In genomic region chr17:45566360-45567161, GRCm38 (mm10) we compare ENCODE assay signal across 8 mouse cellular contexts. TPM values are rescaled to one million over a fixed set of nuclear protein-coding genes. Genes with fewer than 3 reads are reported as not detected.
A peak's percentile ranks its signal among the peaks of the same experiment; 100 is the strongest.
DNase-seq lines count a peak whose midpoint lies in the region; ATAC-seq and TF ChIP-seq lines count a peak whose summit lies in the region.
"Had no signal": no experiment of that assay in that cellular context is flagged by ENCODE, and none has a peak within 500 bp of the region (broad histone marks: within the 10 kb centered on the region; RNA-seq: fewer than 3 reads in every experiment).

No protein-coding gene starts in this region.

- peaks cover 48% of the 10 kb centered on the region for H3K79me2 ChIP-seq in CH12.LX (replicated peaks; ENCODE audit: control insufficient read depth, extremely low read depth, insufficient read depth, poor library complexity, severe bottlenecking)

- no peak for ATAC-seq in hindbrain, embryonic 11.5 days (ENCODE audit: low FRiP score)
- peak; percentile 16; the same call in 1 of the 2 replicates for ATAC-seq in liver, embryonic 14.5 days (ENCODE audit: insufficient read depth)

- H3K9ac ChIP-seq in hindbrain, embryonic 11.5 days (ENCODE audit: low read depth, low read length), result no peak overlapping the region
- no peak overlapping the region; the same call in 1 of the 2 replicates for H3K9ac ChIP-seq in CH12.LX (ENCODE audit: insufficient read depth, low read depth)
- H3K9ac ChIP-seq in liver, embryonic 14.5 days (replicated peaks), result no peak overlapping the region

- dilution Hi-C loops in CH12.LX (cut with MboI; ENCODE audit: extremely low pct_ligation_motif_present, extremely low pct_unique_long_range_greater_than_20kb, low sequenced_read_pairs), result no loop called here

- TF ChIP-seq EP300 in CH12.LX (IDR thresholded peaks at IDR 0.05; ENCODE audit: low read length), result no peak
- TF ChIP-seq EP300 in liver, embryonic 14.5 days (IDR thresholded peaks at IDR 0.05; ENCODE audit: low read depth), result no peak

- DNase-seq in hindbrain, embryonic 10.5 days (ENCODE audit: low spot score), result no peak
- no peak for DNase-seq in hindbrain, embryonic 11.5 days (ENCODE audit: low spot score)
- no peak for DNase-seq in CH12.LX (ENCODE audit: extremely low read depth)
- peak; percentile 55 for DNase-seq in brain, adult 2 months (ENCODE audit: low read depth, low spot score)
- DNase-seq in liver, embryonic 14.5 days (ENCODE audit: low read depth in 3 of 3, low spot score in 3 of 3), result no peak
- no peak for DNase-seq in gastrocnemius, adult 8-10 months (ENCODE audit: low spot score in 2 of 2)
- DNase-seq in left cerebral cortex, postnatal 4 days, result no peak
- DNase-seq: heart, postnatal 4 days had no signal

- H3K4me3 ChIP-seq in hindbrain, embryonic 10.5 days, result peak overlapping the region; percentile 13; the same call in 1 of the 2 replicates
- no peak overlapping the region for H3K4me3 ChIP-seq in hindbrain, embryonic 11.5 days (ENCODE audit: low read depth, low read length)
- H3K4me3 ChIP-seq in CH12.LX (replicated peaks in 1 of 3; ENCODE audit: low read depth in 2 of 3, low read length in 2 of 3, poor library complexity in 1 of 3), result peak overlapping the region in 2 of 3 experiments; percentile 7 to 24
- H3K4me3 ChIP-seq in liver, embryonic 14.5 days (ENCODE audit: insufficient read depth in 1 of 2, low read depth in 2 of 2, low read length in 2 of 2), result no peak overlapping the region

- no peak overlapping the region for H3K4me2 ChIP-seq in hindbrain, embryonic 11.5 days (replicated peaks; ENCODE audit: low read depth, low read length)
- 0 out of 2 replicates have a peak overlapping the region, but pooled peaks have one; percentile 14 for H3K4me2 ChIP-seq in CH12.LX (ENCODE audit: insufficient read depth, low read depth, poor library complexity, severe bottlenecking)
- H3K4me2 ChIP-seq in liver, embryonic 14.5 days (ENCODE audit: low read depth), result no peak overlapping the region

- TF ChIP-seq CTCF in CH12.LX (conservative IDR thresholded peaks at IDR 0.05 in 1 of 2, IDR thresholded peaks at IDR 0.05 in 1 of 2; ENCODE audit: low read depth in 2 of 2, low read length in 2 of 2), result no peak
- no peak for TF ChIP-seq CTCF in liver, embryonic 14.5 days (IDR thresholded peaks at IDR 0.05; ENCODE audit: low read depth)

- peak; percentile 13; the same call in 1 of the 2 replicates for TF ChIP-seq POLR2A in CH12.LX (IDR thresholded peaks at IDR 0.05; ENCODE audit: low read depth, low read length)

- H3K36me3 ChIP-seq in hindbrain, embryonic 10.5 days, result peaks cover 66% of the 10 kb centered on the region
- H3K36me3 ChIP-seq in hindbrain, embryonic 11.5 days (ENCODE audit: control insufficient read depth, insufficient read depth, low read length), result peaks cover 20% of the 10 kb centered on the region
- H3K36me3 ChIP-seq in CH12.LX (replicated peaks in 1 of 2; ENCODE audit: control insufficient read depth in 1 of 2, insufficient read depth in 1 of 2, low read length in 1 of 2), result peaks cover 68 to 77% of the 10 kb centered on the region in 2 experiments
- H3K36me3 ChIP-seq in liver, embryonic 14.5 days (replicated peaks; ENCODE audit: control insufficient read depth, insufficient read depth, low read depth), result peaks cover 45% of the 10 kb centered on the region

- peak overlapping the region; percentile 53; the same call in 1 of the 2 replicates for H3K27ac ChIP-seq in hindbrain, embryonic 10.5 days
- H3K27ac ChIP-seq in hindbrain, embryonic 11.5 days (ENCODE audit: low read depth, low read length), result no peak overlapping the region
- H3K27ac ChIP-seq in CH12.LX (ENCODE audit: insufficient read depth, low read depth), result peak overlapping the region; percentile 61
- no peak overlapping the region for H3K27ac ChIP-seq in liver, embryonic 14.5 days

- no peak for TF ChIP-seq RAD21 in CH12.LX (IDR thresholded peaks at IDR 0.05; ENCODE audit: low read depth, low read length)

- peaks cover 60% of the 10 kb centered on the region for H3K4me1 ChIP-seq in hindbrain, embryonic 10.5 days (replicated peaks)
- peaks cover 6% of the 10 kb centered on the region; the same call in 1 of the 2 replicates for H3K4me1 ChIP-seq in hindbrain, embryonic 11.5 days (replicated peaks; ENCODE audit: control insufficient read depth, insufficient read depth, low read length)
- peaks cover 43 to 79% of the 10 kb centered on the region in 2 experiments for H3K4me1 ChIP-seq in CH12.LX (ENCODE audit: control insufficient read depth in 1 of 2, insufficient read depth in 2 of 2)
- peaks cover 3 to 4% of the 10 kb centered on the region in 2 experiments; a peak in 3 of 4 replicates for H3K4me1 ChIP-seq in liver, embryonic 14.5 days (replicated peaks; ENCODE audit: control insufficient read depth in 2 of 2, insufficient read depth in 2 of 2, low read length in 1 of 2)

- intact Hi-C loops in left cerebral cortex, postnatal 4 days (cut with DNase I), result no loop called here

- 75% methylated on average over 18 of the region's 18 CpGs for WGBS in hindbrain, embryonic 10.5 days
- WGBS in hindbrain, embryonic 11.5 days, result 75% methylated on average over 18 of the region's 18 CpGs
- WGBS in liver, embryonic 14.5 days (ENCODE audit: insufficient replicate concordance), result 59% methylated on average over 18 of the region's 18 CpGs

- H3K27me3 ChIP-seq in hindbrain, embryonic 10.5 days (ENCODE audit: insufficient read depth, poor library complexity, severe bottlenecking), result no peaks in the 10 kb centered on the region
- no peaks in the 10 kb centered on the region for H3K27me3 ChIP-seq in hindbrain, embryonic 11.5 days (ENCODE audit: control insufficient read depth, insufficient read depth, low read length)
- no peaks in the 10 kb centered on the region for H3K27me3 ChIP-seq in CH12.LX (replicated peaks)
- no peaks in the 10 kb centered on the region for H3K27me3 ChIP-seq in liver, embryonic 14.5 days (ENCODE audit: control insufficient read depth, insufficient read depth, low read length)

- in situ Hi-C loops in CH12.LX (cut with MboI; ENCODE audit: low pct_ligation_motif_present, low pct_unique_long_range_greater_than_20kb, low sequenced_read_pairs), result no loop called here

- no peaks in the 10 kb centered on the region for H3K9me3 ChIP-seq in hindbrain, embryonic 10.5 days
- no peaks in the 10 kb centered on the region for H3K9me3 ChIP-seq in hindbrain, embryonic 11.5 days (ENCODE audit: control insufficient read depth, low read length)
- no peaks in the 10 kb centered on the region for H3K9me3 ChIP-seq in CH12.LX (replicated peaks; ENCODE audit: low read length)
- no peaks in the 10 kb centered on the region for H3K9me3 ChIP-seq in liver, embryonic 14.5 days (ENCODE audit: control insufficient read depth, low read length)

RNA-seq across cellular contexts. Expression of gene Slc35b2, which starts 2.9 kb away (rescaled TPM):
- 121 TPM in 2 replicates for polyA plus RNA-seq in hindbrain, embryonic 10.5 days (2016; fragmentation: Nextera tagmentation; extraction: Ambion mirVana)
- 89.9 and 91.5 TPM in 2 replicates for polyA plus RNA-seq in hindbrain, embryonic 11.5 days (2014; fragmentation: Nextera tagmentation; extraction: Ambion mirVana)
- total RNA-seq in CH12.LX (2012; rRNA removed) (59.5 and 73.9 TPM in 2 replicates), CH12.LX (2014; rRNA removed) (89.3 and 101 TPM in 2 replicates)
- polyA plus RNA-seq in CH12.LX (2012; ENCODE audit: insufficient read length, low read depth), result 54.1 and 57.2 TPM in 2 replicates
- 27.6 and 29.9 TPM in 2 replicates for polyA plus RNA-seq in liver, embryonic 14.5 days (2012; rRNA removed)
- 44.8 and 46.4 TPM in 2 replicates for polyA plus RNA-seq in liver, embryonic 14.5 days (2014; fragmentation: Nextera tagmentation; extraction: Ambion mirVana)
- 10 to 100 TPM; 17.2 to 22.9 (median 19.8) TPM for total RNA-seq in gastrocnemius, adult 8-10 months (2022)
- 10 to 100 TPM; 39.2 to 40.2 TPM for total RNA-seq in left cerebral cortex, postnatal 4 days (2021)

RNA-seq across cellular contexts. Expression of gene Hsp90ab1, which starts 6.5 kb away (rescaled TPM):
- 1,585 and 2,006 TPM in 2 replicates for polyA plus RNA-seq in hindbrain, embryonic 10.5 days (2016; fragmentation: Nextera tagmentation; extraction: Ambion mirVana)
- polyA plus RNA-seq in hindbrain, embryonic 11.5 days (2014; fragmentation: Nextera tagmentation; extraction: Ambion mirVana), result 1,644 and 1,674 TPM in 2 replicates
- total RNA-seq in CH12.LX (2012; rRNA removed) (1,180 and 1,205 TPM in 2 replicates), CH12.LX (2014; rRNA removed) (607 and 790 TPM in 2 replicates)
- 4,858 and 5,122 TPM in 2 replicates for polyA plus RNA-seq in CH12.LX (2012; ENCODE audit: insufficient read length, low read depth)
- polyA plus RNA-seq in liver, embryonic 14.5 days (2012; rRNA removed), result 287 and 369 TPM in 2 replicates
- 531 and 582 TPM in 2 replicates for polyA plus RNA-seq in liver, embryonic 14.5 days (2014; fragmentation: Nextera tagmentation; extraction: Ambion mirVana)
- total RNA-seq in gastrocnemius, adult 8-10 months (2022), result 1,000 to 10,000 TPM; 1,140 to 1,362 (median 1,203) TPM
- total RNA-seq in left cerebral cortex, postnatal 4 days (2021), result 1,000 to 10,000 TPM; 1,680 to 1,682 TPM

RNA-seq across cellular contexts. Expression of gene Nfkbie, which starts 11.1 kb away (rescaled TPM):
- polyA plus RNA-seq in hindbrain, embryonic 10.5 days (2016; fragmentation: Nextera tagmentation; extraction: Ambion mirVana), result 8.3 and 9.7 TPM in 2 replicates
- polyA plus RNA-seq in hindbrain, embryonic 11.5 days (2014; fragmentation: Nextera tagmentation; extraction: Ambion mirVana), result 5.6 and 9.0 TPM in 2 replicates
- 91.5 and 136 TPM in 2 replicates for total RNA-seq in CH12.LX (2012; rRNA removed)
- total RNA-seq in CH12.LX (2014; rRNA removed), result 87.4 and 90.0 TPM in 2 replicates
- 76.6 and 78.7 TPM in 2 replicates for polyA plus RNA-seq in CH12.LX (2012; ENCODE audit: insufficient read length, low read depth)
- 0.62 and 0.65 TPM in 2 replicates for polyA plus RNA-seq in liver, embryonic 14.5 days (2012; rRNA removed)
- polyA plus RNA-seq in liver, embryonic 14.5 days (2014; fragmentation: Nextera tagmentation; extraction: Ambion mirVana), result 0.66 TPM in 2 replicates
- under 1 TPM; 0.27 to 0.56 (median 0.34) TPM for total RNA-seq in gastrocnemius, adult 8-10 months (2022)
- total RNA-seq in left cerebral cortex, postnatal 4 days (2021), result 1 to 10 TPM; 2.4 to 2.7 TPM

RNA-seq across cellular contexts. Expression of gene Tmem151b, which starts 17.1 kb away (rescaled TPM):
- 7.2 and 10.6 TPM in 2 replicates for polyA plus RNA-seq in hindbrain, embryonic 10.5 days (2016; fragmentation: Nextera tagmentation; extraction: Ambion mirVana)
- 4.7 and 5.6 TPM in 2 replicates for polyA plus RNA-seq in hindbrain, embryonic 11.5 days (2014; fragmentation: Nextera tagmentation; extraction: Ambion mirVana)
- 0.42 and 0.50 TPM in 2 replicates for total RNA-seq in CH12.LX (2012; rRNA removed)
- 0.12 and 0.30 TPM in 2 replicates for total RNA-seq in CH12.LX (2014; rRNA removed)
- 0.53 and 0.72 TPM in 2 replicates for polyA plus RNA-seq in CH12.LX (2012; ENCODE audit: insufficient read length, low read depth)
- 0.08 and 0.13 TPM in 2 replicates for polyA plus RNA-seq in liver, embryonic 14.5 days (2012; rRNA removed)
- 0.06 TPM in 1 of 2 replicates, not detected in the other for polyA plus RNA-seq in liver, embryonic 14.5 days (2014; fragmentation: Nextera tagmentation; extraction: Ambion mirVana)
- total RNA-seq in gastrocnemius, adult 8-10 months (2022), result not detected
- total RNA-seq in left cerebral cortex, postnatal 4 days (2021), result 10 to 100 TPM; 90.3 to 92.2 TPM

RNA-seq across cellular contexts. Expression of gene Slc29a1, which starts 32.8 kb away (rescaled TPM):
- 60.4 and 72.0 TPM in 2 replicates for polyA plus RNA-seq in hindbrain, embryonic 10.5 days (2016; fragmentation: Nextera tagmentation; extraction: Ambion mirVana)
- 48.0 and 50.8 TPM in 2 replicates for polyA plus RNA-seq in hindbrain, embryonic 11.5 days (2014; fragmentation: Nextera tagmentation; extraction: Ambion mirVana)
- 58.4 and 66.9 TPM in 2 replicates for total RNA-seq in CH12.LX (2012; rRNA removed)
- 69.2 and 72.1 TPM in 2 replicates for total RNA-seq in CH12.LX (2014; rRNA removed)
- polyA plus RNA-seq in CH12.LX (2012; ENCODE audit: insufficient read length, low read depth), result 74.2 and 88.0 TPM in 2 replicates
- 152 and 218 TPM in 2 replicates for polyA plus RNA-seq in liver, embryonic 14.5 days (2012; rRNA removed)
- 177 and 188 TPM in 2 replicates for polyA plus RNA-seq in liver, embryonic 14.5 days (2014; fragmentation: Nextera tagmentation; extraction: Ambion mirVana)
- 10 to 100 TPM; 26.6 to 31.2 (median 27.2) TPM for total RNA-seq in gastrocnemius, adult 8-10 months (2022)
- total RNA-seq in left cerebral cortex, postnatal 4 days (2021), result 10 to 100 TPM; 68.8 to 69.9 TPM

Comparison
In these comparisons a context has a peak if more than half of its experiments do, and no peak if none do; other contexts are left out.
1. H3K27ac ChIP-seq: peak in hindbrain, embryonic 10.5 days (single experiment) and CH12.LX (single experiment); none in hindbrain, embryonic 11.5 days (single experiment) and liver, embryonic 14.5 days (single experiment).
2. H3K4me3 ChIP-seq: peak in hindbrain, embryonic 10.5 days (single experiment) and CH12.LX (2 of 3); none in hindbrain, embryonic 11.5 days (single experiment) and liver, embryonic 14.5 days (0 of 2).